Mouse (Mus musculus) olfactory bulb, adult 2 months (tissue): ENCODE measurements around the gene Syn3.

Source experiments
- CTCF ChIP-seq: fragments of 200-500 bp; IDR thresholded peaks from 2 replicates; pipeline ENCODE4 v1.5.1; 2012; ENCODE audit warnings: low read depth, mild to moderate bottlenecking, low read length, moderate library complexity; ENCODE audit not compliant: insufficient read depth
- POLR2A ChIP-seq: fragments of 200-500 bp; IDR thresholded peaks from 2 replicates; pipeline ENCODE4 v1.6.1; 2012; ENCODE audit warnings: mild to moderate bottlenecking, low read depth, low read length, moderate library complexity; ENCODE audit not compliant: insufficient read depth

- TF ChIP-seq CTCF, result no peak
- TF ChIP-seq POLR2A, result no peak
These were observed 421.4 kb downstream of the Syn3 start for GRCm38 (mm10) chr10:86077272-86077671.
